Mouse (Mus musculus) stomach, embryonic 14.5 days (tissue): ENCODE measurements around the gene Siglece. TPM values are rescaled to one million over a fixed set of nuclear protein-coding genes. Genes with fewer than 3 reads are reported as not detected.
"Not testable (repeated sequence)": the region's sequence is repeated elsewhere in the genome, so short reads cannot be mapped to it uniquely, and the experiment has no call there.

Source experiments
- ATAC-seq: fragments of 200-750 bp; cut with Nextera tagmentation; 2 replicates; pipeline ENCODE4 v1.8.0; 2017; ENCODE audit warnings: low read depth, moderate TSS enrichment; ENCODE audit not compliant: insufficient number of reproducible peaks, insufficient read depth, low FRiP score
- H3K27ac ChIP-seq: fragments of 300-500 bp; sonication (generic); 2 replicates; pipeline ENCODE4 v1.5.1; 2014; ENCODE audit warnings: mild to moderate bottlenecking, low read length, moderate library complexity, mixed read lengths
- H3K27me3 ChIP-seq: fragments of 300-500 bp; sonication (generic); 2 replicates; pipeline ENCODE4 v1.6.1; 2014; ENCODE audit warnings: low read length, control low read depth, mixed read lengths; ENCODE audit not compliant: control insufficient read depth, insufficient read depth
- H3K36me3 ChIP-seq: fragments of 300-500 bp; sonication (generic); 2 replicates; pipeline ENCODE4 v1.6.1; 2014; ENCODE audit warnings: mild to moderate bottlenecking, control low read depth, low read length, moderate library complexity, mixed read lengths; ENCODE audit not compliant: control insufficient read depth, insufficient read depth
- H3K4me1 ChIP-seq: fragments of 300-500 bp; sonication (generic); 2 replicates; pipeline ENCODE4 v1.6.1; 2014; ENCODE audit warnings: low read length, control low read depth, mixed read lengths; ENCODE audit not compliant: control insufficient read depth, insufficient read depth
- H3K4me2 ChIP-seq: fragments of 300-500 bp; sonication (generic); replicated peaks from 2 replicates; pipeline ENCODE4 v1.6.1; 2014; ENCODE audit warnings: low read depth, low read length, control low read depth
- H3K4me3 ChIP-seq: fragments of 300-500 bp; sonication (generic); 2 replicates; pipeline ENCODE4 v1.5.1; 2014; ENCODE audit warnings: low read depth, low read length, control low read depth
- H3K9ac ChIP-seq: fragments of 300-500 bp; sonication (generic); replicated peaks from 2 replicates; pipeline ENCODE4 v1.6.1; 2014; ENCODE audit warnings: low read depth, mild to moderate bottlenecking, control low read depth, low read length, moderate library complexity, mixed read lengths
- H3K9me3 ChIP-seq: fragments of 300-500 bp; sonication (generic); 2 replicates; pipeline ENCODE4 v1.6.1; 2016; ENCODE audit warnings: low read depth, low read length, control low read depth; ENCODE audit not compliant: control insufficient read depth
- WGBS: fragments of 180-500 bp; shearing (Covaris S2); extraction: QIAGEN DNeasy Blood & Tissue Kit; methylation state at CpG from one replicate; pipeline ENCODE4 v1.1.7; 2014; 5-methylcytosine and 5-hydroxymethylcytosine counted together
- polyA plus RNA-seq: library from polyadenylated mRNA; unstranded; fragments of >200 nt; fragmentation: Nextera tagmentation; extraction: Ambion mirVana; gene quantifications from 2 replicates; pipeline ENCODE4 v1.2.1, GENCODE M21; 2014

Siglece gene
- 0.80 and 0.95 TPM in 2 replicates for polyA plus RNA-seq

- H3K9ac ChIP-seq = no peak within 1 kb of the TSS
- no peak within 1 kb of the TSS for H3K4me3 ChIP-seq
- no peaks in the 10 kb centered on the region for H3K27me3 ChIP-seq
- no peaks in the 10 kb centered on the region for H3K9me3 ChIP-seq
- no peak within 1 kb of the TSS for H3K4me2 ChIP-seq
- no peak for ATAC-seq
- WGBS = 78% methylated on average over 1 of the region's 1 CpGs
- no peaks in the 10 kb centered on the region for H3K4me1 ChIP-seq
- no peaks in the 10 kb centered on the region for H3K36me3 ChIP-seq
- no peak within 1 kb of the TSS for H3K27ac ChIP-seq
Measured at GRCm38 (mm10) chr7:43660002-43660401, at the start of gene Siglece. Gene Siglece, minus strand, starts transcription at chr7:43660161.

GRCm38 (mm10) chr7:43690118-43690517 is 30.2 kb upstream of the Siglece start, which contains the start of gene Klk14:
Gene Klk14, plus strand, starts transcription at chr7:43690418.
- no peak for ATAC-seq
- Histone ChIP-seq H3K9ac (no peak within 1 kb of the TSS), H3K4me3 (no peak within 1 kb of the TSS), H3K27ac (no peak within 1 kb of the TSS), H3K9me3 (no peaks in the 10 kb centered on the region), H3K4me2 (no peak within 1 kb of the TSS), H3K36me3 (no peaks in the 10 kb centered on the region), H3K27me3 (no peaks in the 10 kb centered on the region), H3K4me1 (no peaks in the 10 kb centered on the region)

GRCm38 (mm10) chr7:43685088-43685487 is 25.1 kb upstream of the Siglece start:
- H3K36me3 ChIP-seq = no peaks in the 10 kb centered on the region
- no peaks in the 10 kb centered on the region for H3K4me1 ChIP-seq
- no peak for ATAC-seq
- 50% methylated on average over 7 of the region's 7 CpGs for WGBS
- H3K4me3 ChIP-seq = no peak overlapping the region
- H3K9me3 ChIP-seq = no peaks in the 10 kb centered on the region
- H3K27ac ChIP-seq = no peak overlapping the region
- H3K9ac ChIP-seq = no peak overlapping the region
- no peaks in the 10 kb centered on the region for H3K27me3 ChIP-seq
- no peak overlapping the region for H3K4me2 ChIP-seq

GRCm38 (mm10) chr7:43682511-43682910 is 22.6 kb upstream of the Siglece start:
- not testable (repeated sequence) for H3K27ac ChIP-seq, H3K9me3 ChIP-seq, H3K4me1 ChIP-seq, H3K9ac ChIP-seq, H3K36me3 ChIP-seq, ATAC-seq, H3K4me2 ChIP-seq, H3K27me3 ChIP-seq, H3K4me3 ChIP-seq
- WGBS = 12% methylated on average over 1 of the region's 1 CpGs

GRCm38 (mm10) chr7:43680960-43681359 is 21.0 kb upstream of the Siglece start:
- Histone ChIP-seq H3K4me2 (no peak overlapping the region), H3K9ac (no peak overlapping the region), H3K36me3 (peaks cover 21% of the 10 kb centered on the region), H3K27me3 (no peaks in the 10 kb centered on the region), H3K4me3 (no peak overlapping the region), H3K9me3 (no peaks in the 10 kb centered on the region), H3K27ac (no peak overlapping the region), H3K4me1 (no peaks in the 10 kb centered on the region)
- ATAC-seq = no peak
- 28% methylated on average over 5 of the region's 5 CpGs for WGBS

GRCm38 (mm10) chr7:43678517-43678916 is 18.6 kb upstream of the Siglece start:
- no peaks in the 10 kb centered on the region for H3K9me3 ChIP-seq
- no peak overlapping the region for H3K4me2 ChIP-seq
- H3K9ac ChIP-seq = no peak overlapping the region
- H3K36me3 ChIP-seq = peaks cover 32% of the 10 kb centered on the region
- ATAC-seq = no peak
- H3K27ac ChIP-seq = no peak overlapping the region
- H3K4me3 ChIP-seq = no peak overlapping the region
- H3K4me1 ChIP-seq = no peaks in the 10 kb centered on the region
- no peaks in the 10 kb centered on the region for H3K27me3 ChIP-seq

- H3K36me3 ChIP-seq = peaks cover 32% of the 10 kb centered on the region
- H3K27me3 ChIP-seq = no peaks in the 10 kb centered on the region
- H3K4me1 ChIP-seq = peaks cover 8% of the 10 kb centered on the region; the same call in 1 of the 2 replicates
- ATAC-seq = no peak
- H3K9me3 ChIP-seq = no peaks in the 10 kb centered on the region
- 92% methylated on average over 32 of the region's 32 CpGs for WGBS
- H3K4me2 ChIP-seq = no peak overlapping the region
- H3K4me3 ChIP-seq = no peak overlapping the region
- H3K27ac ChIP-seq = no peak overlapping the region
- no peak overlapping the region for H3K9ac ChIP-seq
Measured at GRCm38 (mm10) chr7:43675091-43675490, 15.1 kb upstream of the Siglece start.

GRCm38 (mm10) chr7:43672581-43673260 is 12.8 kb upstream of the Siglece start:
- Histone ChIP-seq H3K27ac (peak overlapping the region; percentile 71; the same call in 1 of the 2 replicates), H3K4me3 (peak overlapping the region; percentile 80), H3K4me1 (peaks cover 8% of the 10 kb centered on the region; the same call in 1 of the 2 replicates), H3K36me3 (peaks cover 29% of the 10 kb centered on the region), H3K9ac (peak overlapping the region; percentile 72), H3K9me3 (no peaks in the 10 kb centered on the region), H3K4me2 (peak overlapping the region; percentile 72), H3K27me3 (no peaks in the 10 kb centered on the region)
- ATAC-seq = no peak
- WGBS = 4% methylated on average over 10 of the region's 10 CpGs
